Mouse (Mus musculus) E14TG2a.4 (cell line): ENCODE data around the gene Fance.

Source experiments
- CTCF ChIP-seq: conservative IDR thresholded peaks from 2 replicates; pipeline ENCODE4 v1.5.1; 2014; ENCODE audit warnings: low read length
- NANOG ChIP-seq: IDR thresholded peaks from 2 replicates; pipeline ENCODE4 v1.6.1; 2014; ENCODE audit warnings: borderline replicate concordance, low read length, mixed read lengths

DNA sequence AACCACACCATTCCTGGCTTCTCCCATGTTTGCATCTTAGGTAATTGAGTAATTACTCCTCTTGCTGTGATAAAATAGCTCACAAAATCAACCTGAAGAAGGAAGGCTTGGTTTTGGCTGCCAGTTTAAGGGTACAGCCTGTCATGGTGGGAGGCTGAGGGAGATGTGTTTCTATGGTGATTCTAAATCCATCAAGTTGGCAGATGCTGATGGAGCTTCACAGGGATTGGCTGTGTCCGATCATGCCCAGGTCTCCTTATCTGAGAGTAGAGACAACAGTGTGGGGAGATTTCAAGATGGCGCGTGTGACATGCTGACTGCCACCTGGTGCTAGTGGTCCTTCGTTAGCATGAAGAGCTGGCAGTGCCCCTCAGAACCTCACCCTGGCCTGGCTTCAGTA lies 8.4 kb downstream of the Fance start:
- no peak for TF ChIP-seq CTCF
- no peak for TF ChIP-seq NANOG
